Mouse (Mus musculus): ENCODE data around the gene Sergef.
"Not testable (repeated sequence)": the region's sequence is repeated elsewhere in the genome, so short reads cannot be mapped to it uniquely, and the experiment has no call there.

Sergef gene

GRCm38 (mm10) chr7:46639692-46640031 lies at the start of gene Sergef:
Gene Sergef, minus strand, starts transcription at chr7:46639807.
- DNase-seq (ENCODE audit: inconsistent age in 2 of 2, low spot score in 1 of 2): peak; percentile 96 to 98

DNA sequence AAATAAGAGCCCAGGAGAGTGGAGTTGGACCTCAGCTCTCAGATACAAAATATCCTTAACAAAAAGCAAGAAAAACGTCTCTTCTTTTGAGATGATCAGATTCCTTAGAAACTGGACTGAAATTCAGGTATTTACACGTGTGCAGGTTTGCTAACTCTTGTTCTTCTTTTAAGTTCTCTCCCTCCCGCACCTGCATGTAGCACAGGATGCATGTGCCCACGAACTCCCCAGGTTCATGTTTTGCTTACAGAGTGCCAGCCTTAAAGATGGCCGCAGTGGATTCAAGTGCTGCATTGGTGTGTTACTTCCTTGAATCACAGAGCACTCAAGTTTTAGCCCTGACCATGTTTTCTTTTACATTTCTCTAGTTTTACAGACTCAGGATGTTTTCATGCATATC lies 47.2 kb upstream of the Sergef start:
- DNase-seq (ENCODE audit: inconsistent age in 2 of 2, low spot score in 1 of 2): no peak

DNA sequence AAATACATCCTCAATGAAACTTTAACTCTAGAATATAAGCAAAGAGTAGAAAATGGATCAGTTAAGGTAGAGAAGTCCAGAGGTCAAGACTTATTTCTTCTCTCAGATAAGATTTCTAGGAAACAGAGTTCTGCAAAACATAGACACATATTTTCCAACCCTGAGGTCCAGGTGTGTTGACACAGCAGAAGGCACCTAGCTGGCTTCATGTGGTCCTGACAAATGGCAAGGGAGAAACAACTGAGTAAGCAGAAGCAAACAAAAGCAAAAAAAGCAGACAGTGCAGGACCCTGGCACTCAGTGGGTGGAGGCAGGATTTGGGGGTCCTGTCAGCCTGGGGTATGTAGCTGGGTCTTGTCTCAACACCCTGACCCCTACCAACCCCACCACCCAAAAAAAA lies 41.1 kb upstream of the Sergef start:
- DNase-seq (ENCODE audit: inconsistent age in 2 of 2, low spot score in 1 of 2): no peak

DNA sequence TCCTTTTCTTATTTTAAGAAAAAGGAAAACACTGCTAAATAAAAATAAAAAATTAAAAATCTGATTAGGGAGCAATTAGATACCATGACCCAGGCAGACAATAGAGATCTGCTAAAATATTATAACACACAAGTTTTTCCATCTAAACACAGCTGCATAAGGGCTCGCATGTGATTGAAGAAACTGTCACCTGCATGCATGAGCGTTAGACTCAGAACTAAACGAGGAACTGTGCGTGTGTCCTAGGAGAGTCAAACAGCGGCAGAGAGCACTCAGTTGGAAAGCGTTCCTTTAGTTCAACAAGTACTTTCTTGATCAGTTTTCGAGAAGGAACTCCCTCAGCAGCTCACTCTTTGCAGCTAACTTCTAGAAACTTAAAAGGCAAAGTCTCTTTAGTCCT lies 39.4 kb upstream of the Sergef start:
- not testable (repeated sequence) for DNase-seq (ENCODE audit: inconsistent age in 2 of 2, low spot score in 1 of 2)

- no peak for DNase-seq (ENCODE audit: inconsistent age in 2 of 2, low spot score in 1 of 2)
Measured at GRCm38 (mm10) chr7:46678417-46678816, 38.8 kb upstream of the Sergef start.

DNA sequence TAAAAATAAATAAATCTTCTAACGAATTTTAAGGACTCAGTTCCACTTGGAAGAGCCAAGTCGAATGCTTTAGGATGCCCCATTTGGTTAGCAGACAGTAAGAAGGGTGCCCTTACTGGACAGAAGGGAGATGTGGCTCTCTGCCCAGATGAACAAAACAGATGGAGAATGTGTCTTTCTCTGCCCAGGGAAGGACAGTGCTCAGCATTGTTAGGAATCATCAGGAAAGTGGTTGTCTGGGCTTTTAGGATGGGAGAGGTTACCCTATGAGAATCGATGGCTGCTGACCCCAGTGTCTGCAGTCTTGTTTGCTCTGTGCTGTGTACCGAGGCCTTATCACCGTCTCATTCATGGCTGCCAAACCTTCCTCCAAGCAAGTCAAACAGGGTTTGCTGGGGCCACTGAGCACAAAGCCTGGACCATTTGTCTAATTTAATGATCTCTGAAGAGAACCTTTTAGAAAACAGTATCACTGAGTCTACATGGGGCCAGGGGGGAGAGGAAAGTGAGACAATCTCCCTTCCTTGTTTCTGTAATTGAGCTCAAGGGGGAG lies 37.3 kb upstream of the Sergef start:
- DNase-seq (ENCODE audit: inconsistent age in 2 of 2, low spot score in 1 of 2): no peak

GRCm38 (mm10) chr7:46675886-46676285 lies 36.3 kb upstream of the Sergef start:
- no peak for DNase-seq (ENCODE audit: inconsistent age in 2 of 2, low spot score in 1 of 2)

DNA sequence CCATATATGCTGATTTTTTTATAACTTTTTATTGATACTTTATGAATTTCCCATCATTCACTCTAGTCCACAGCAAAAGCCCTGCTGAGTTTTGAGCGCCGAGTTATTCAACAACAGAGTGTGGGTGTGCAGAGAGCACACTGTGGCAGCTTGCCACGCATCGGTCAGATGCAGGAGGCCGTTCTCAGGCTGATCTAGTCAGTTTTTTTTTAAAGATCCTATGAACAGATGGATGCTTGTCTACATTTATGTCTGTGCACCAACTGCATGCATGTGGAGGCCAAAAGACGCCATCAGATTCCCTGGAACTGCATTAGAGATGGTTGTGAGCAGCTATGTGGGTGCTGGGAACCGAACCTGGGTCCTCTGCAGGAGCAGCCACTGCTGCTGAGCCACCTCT lies 35.5 kb upstream of the Sergef start:
- no peak for DNase-seq (ENCODE audit: inconsistent age in 2 of 2, low spot score in 1 of 2)

DNA sequence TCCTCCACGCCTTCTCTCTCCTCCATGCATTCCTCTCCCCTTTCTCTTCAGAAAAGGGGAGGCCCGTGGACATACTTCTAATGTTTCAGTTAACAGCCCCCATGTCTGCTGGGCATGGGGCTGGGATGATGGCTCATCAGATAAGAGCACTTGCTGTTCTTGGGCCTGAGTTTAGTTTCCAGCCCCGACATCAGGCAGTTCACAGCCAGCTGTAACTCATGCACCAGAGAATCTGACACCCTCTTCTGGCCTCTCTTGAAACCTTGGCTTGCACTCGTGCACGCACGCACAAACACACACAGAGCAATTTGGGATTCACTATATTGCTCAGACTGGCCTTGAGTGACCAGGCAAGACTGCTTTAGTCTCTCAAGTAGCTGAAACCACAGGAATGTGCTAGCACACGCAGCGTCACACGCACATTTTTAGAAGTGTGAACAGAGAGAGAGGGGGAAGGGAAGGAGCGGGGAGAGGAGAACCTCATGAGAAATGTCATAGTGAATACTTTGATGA lies 32.6 kb upstream of the Sergef start, which contains the start of gene Tph1:
TSS of gene Tph1 (minus strand) at position 378 of the 513 bp plus-strand sequence.
- DNase-seq (ENCODE audit: inconsistent age in 2 of 2, low spot score in 1 of 2): no peak

DNA sequence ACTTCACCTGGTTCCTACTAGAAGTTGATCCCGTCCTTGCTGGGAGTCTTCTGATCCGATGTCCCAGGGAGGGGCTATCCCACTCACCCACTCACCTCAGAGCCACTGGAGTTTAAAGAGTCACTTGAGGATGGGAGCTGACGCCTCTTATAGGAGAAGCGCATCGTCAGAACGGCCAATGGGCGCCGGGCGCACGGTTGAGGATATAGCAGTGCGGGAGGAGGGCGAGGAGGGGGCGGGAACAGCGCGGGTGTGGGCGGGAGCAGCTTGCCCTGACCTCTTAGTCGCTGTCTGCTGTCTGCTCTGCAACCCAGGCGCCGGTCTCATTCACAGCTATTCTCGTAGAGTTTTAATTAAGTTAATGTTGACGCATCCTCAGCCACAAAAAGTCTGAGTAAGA lies 27.6 kb upstream of the Sergef start:
- no peak for DNase-seq (ENCODE audit: inconsistent age in 2 of 2, low spot score in 1 of 2)

DNA sequence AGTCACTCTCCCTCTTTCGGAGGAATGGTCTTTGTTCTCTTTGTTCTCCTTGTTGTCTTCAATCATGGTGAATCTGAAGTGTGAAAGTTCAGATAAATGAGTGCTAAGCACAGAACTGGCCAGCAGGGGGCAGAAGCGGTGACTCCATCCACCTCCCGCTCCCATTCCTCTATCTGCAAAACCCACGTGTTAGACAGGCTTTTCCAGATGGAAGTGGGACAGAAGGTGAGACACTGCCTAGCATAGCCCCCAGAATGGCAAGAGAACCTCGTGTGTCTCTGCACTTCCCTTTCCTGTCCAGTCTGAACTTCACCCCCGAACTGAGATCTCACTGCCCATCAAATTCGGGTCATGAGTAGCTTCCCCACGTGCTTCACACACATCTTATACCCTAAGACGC lies 25.6 kb upstream of the Sergef start:
- DNase-seq (ENCODE audit: inconsistent age in 2 of 2, low spot score in 1 of 2): peak; percentile 14 to 65

DNA sequence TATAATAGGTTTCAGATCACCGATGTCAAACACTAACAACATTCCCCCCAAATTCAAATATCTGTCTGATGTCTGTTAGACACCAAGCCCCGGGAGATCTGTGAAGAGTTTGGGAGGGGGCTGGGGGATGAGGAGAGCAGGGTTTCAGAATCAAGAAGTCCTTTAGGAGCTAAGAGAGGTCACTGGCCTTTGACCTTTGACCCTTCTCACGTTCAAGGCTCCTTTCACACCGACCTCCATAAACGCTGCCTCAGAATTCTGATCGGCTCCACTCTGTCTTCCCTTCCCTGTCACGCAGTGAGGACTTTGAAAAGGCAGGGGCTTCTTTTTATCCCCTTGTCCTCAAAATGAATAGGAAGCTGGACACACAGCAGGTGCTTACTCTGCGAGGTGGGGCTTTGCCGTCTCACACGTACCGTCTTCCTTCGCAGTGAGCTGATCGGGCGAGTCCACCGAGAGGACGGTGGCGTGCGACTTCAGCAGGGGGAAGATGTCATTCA lies 22.0 kb upstream of the Sergef start:
- DNase-seq (ENCODE audit: inconsistent age in 2 of 2, low spot score in 1 of 2): no peak

- DNase-seq (ENCODE audit: inconsistent age in 2 of 2, low spot score in 1 of 2): no peak
Measured at GRCm38 (mm10) chr7:46652279-46652678, 12.7 kb upstream of the Sergef start.

GRCm38 (mm10) chr7:46650231-46650630 lies 10.6 kb upstream of the Sergef start:
- not testable (repeated sequence) for DNase-seq (ENCODE audit: inconsistent age in 2 of 2, low spot score in 1 of 2)

GRCm38 (mm10) chr7:46648431-46649140 lies 9.0 kb upstream of the Sergef start:
- no peak for DNase-seq (ENCODE audit: inconsistent age in 2 of 2, low spot score in 1 of 2)

GRCm38 (mm10) chr7:46643172-46643571 lies 3.6 kb upstream of the Sergef start:
- peak in 1 of 2 experiments; percentile 30 for DNase-seq (ENCODE audit: inconsistent age in 2 of 2, low spot score in 1 of 2)

- DNase-seq (ENCODE audit: inconsistent age in 2 of 2, low spot score in 1 of 2): no peak
Measured at GRCm38 (mm10) chr7:46640062-46640461, 455 bp upstream of the Sergef start.

GRCm38 (mm10) chr7:46638889-46639691 lies 517 bp downstream of the Sergef start:
- DNase-seq (ENCODE audit: inconsistent age in 2 of 2, low spot score in 1 of 2): no peak

DNA sequence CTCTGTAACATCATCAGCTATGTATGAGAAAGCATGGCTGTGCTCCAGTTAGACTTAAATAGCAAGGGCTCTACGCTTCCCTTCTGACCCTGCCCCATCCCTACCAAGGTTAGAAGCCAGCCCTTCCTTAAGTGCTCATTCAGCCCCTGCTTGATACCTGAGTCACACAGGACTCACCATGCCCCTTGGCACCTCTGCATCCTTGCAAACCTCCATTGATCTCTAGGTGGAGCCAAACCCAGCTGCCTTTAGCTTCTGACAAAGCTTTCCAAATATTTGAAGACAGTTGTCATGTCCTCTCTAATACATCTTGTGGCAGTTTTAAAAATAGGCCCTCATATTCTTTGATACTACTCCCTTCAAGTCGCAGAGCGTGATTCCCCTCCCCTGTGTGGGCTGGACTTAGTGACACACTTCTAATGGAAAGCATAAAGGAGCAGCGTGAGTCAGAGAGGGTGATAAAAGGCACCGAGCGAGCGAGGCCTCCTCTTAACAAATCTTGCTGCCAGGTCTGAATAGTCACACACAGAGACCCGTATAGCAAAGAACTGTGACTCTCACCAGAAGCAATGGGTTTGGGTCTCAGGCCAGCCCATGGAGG lies 11.1 kb downstream of the Sergef start:
- DNase-seq (ENCODE audit: inconsistent age in 2 of 2, low spot score in 1 of 2): peak; percentile 76 to 91

DNA sequence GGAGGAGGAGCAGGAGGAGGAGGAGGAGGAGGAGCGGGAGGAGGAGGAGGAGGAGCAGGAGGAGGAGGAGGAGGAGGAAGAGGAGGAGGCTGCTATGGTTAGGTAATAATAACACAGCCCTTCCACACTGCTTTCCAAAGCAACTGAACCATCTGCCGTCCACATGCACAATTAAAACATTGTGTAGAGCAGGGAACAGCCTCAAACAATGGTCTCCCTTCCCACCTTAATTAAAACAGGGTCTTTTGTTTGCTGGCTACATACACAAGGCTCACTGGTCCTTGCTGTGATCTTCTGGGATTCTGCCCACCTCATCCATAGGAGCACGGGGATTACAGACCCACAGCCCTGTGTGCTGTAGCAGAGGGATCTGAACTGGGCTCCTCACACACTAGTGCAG lies 15.6 kb downstream of the Sergef start:
- DNase-seq (ENCODE audit: inconsistent age in 2 of 2, low spot score in 1 of 2): no peak

- peak in 1 of 2 experiments; percentile 25 for DNase-seq (ENCODE audit: inconsistent age in 2 of 2, low spot score in 1 of 2)
Measured at GRCm38 (mm10) chr7:46618416-46619110, 21.0 kb downstream of the Sergef start.

All from adrenal gland, adult (tissue).